Mouse (Mus musculus) CD4-positive, CD25-positive, alpha-beta regulatory T cell, adult 4 months (primary cell): ENCODE measurements around the gene Pkn3. TPM values are rescaled to one million over a fixed set of nuclear protein-coding genes. Genes with fewer than 3 reads are reported as not detected.

Experiments used
- polyA plus RNA-seq, 2 experiments: library from polyadenylated mRNA; unstranded; fragments of 100-300 nt; shearing (Covaris generic); gene quantifications; one replicate each; pipeline ENCODE4 v1.2.1; 2017

The Pkn3 gene
- polyA plus RNA-seq, 2 experiments from 2014 or later = 0.16 to 0.48 TPM

Other genes with a start within 250 kb of the Pkn3 start
- under 1 TPM; 0.20 to 0.87 TPM for gene Cercam, start 208.5 kb upstream of the Pkn3 start, polyA plus RNA-seq
- 10 to 100 TPM; 47.1 to 62.9 TPM for gene Odf2, start 188.5 kb upstream of the Pkn3 start, polyA plus RNA-seq
- gene Gle1, start 142.3 kb upstream of the Pkn3 start, polyA plus RNA-seq = 10 to 100 TPM; 61.6 to 82.4 TPM
- 100 to 1,000 TPM in 1 of 2 experiments, 10 to 100 TPM in 1; 70.4 to 103 TPM for gene Sptan1, start 112.1 kb upstream of the Pkn3 start, polyA plus RNA-seq
- 1 to 10 TPM; 1.5 to 2.0 TPM for gene Wdr34, start 28.8 kb upstream of the Pkn3 start, polyA plus RNA-seq
- 100 to 1,000 TPM; 362 to 387 TPM for gene Set, start 20.3 kb upstream of the Pkn3 start, polyA plus RNA-seq
- gene Zdhhc12, start 16.0 kb downstream of the Pkn3 start, polyA plus RNA-seq = 10 to 100 TPM; 32.3 to 44.9 TPM
- 10 to 100 TPM; 18.5 to 25.5 TPM for gene Zer1, start 46.9 kb downstream of the Pkn3 start, polyA plus RNA-seq
- 10 to 100 TPM; 10.9 to 11.3 TPM for gene Tbc1d13, start 56.1 kb downstream of the Pkn3 start, polyA plus RNA-seq
- 1 to 10 TPM; 1.3 to 2.5 TPM for gene Endog, start 93.8 kb downstream of the Pkn3 start, polyA plus RNA-seq
- 10 to 100 TPM; 30.2 to 50.9 TPM for gene Spout1, start 100.8 kb downstream of the Pkn3 start, polyA plus RNA-seq
- gene Kyat1, start 128.2 kb downstream of the Pkn3 start, polyA plus RNA-seq = 10 to 100 TPM in 1 of 2 experiments, 1 to 10 TPM in 1; 9.9 to 13.4 TPM
- 10 to 100 TPM; 27.2 to 36.9 TPM for gene Lrrc8a, start 160.0 kb downstream of the Pkn3 start, polyA plus RNA-seq
- gene Gm28035, start 162.9 kb downstream of the Pkn3 start, polyA plus RNA-seq = under 1 TPM in 1 of 2 experiments, not detected in 1; 0.25 TPM
- gene Phyhd1, start 188.5 kb downstream of the Pkn3 start, polyA plus RNA-seq = 1 to 10 TPM; 2.8 to 4.4 TPM
- 1 to 10 TPM in 1 of 2 experiments, not detected in 1; 2.4 TPM for gene Gm28038, start 203.4 kb downstream of the Pkn3 start, polyA plus RNA-seq
- gene Dolk, start 208.7 kb downstream of the Pkn3 start, polyA plus RNA-seq = 10 to 100 TPM; 11.3 to 12.8 TPM
- gene Nup188, start 208.7 kb downstream of the Pkn3 start, polyA plus RNA-seq = 10 to 100 TPM; 23.3 to 44.4 TPM